Mouse (Mus musculus) liver, embryonic 14.5 days (tissue): ENCODE results near the gene Gal3st1. TPM values are rescaled to one million over a fixed set of nuclear protein-coding genes. Genes with fewer than 3 reads are reported as not detected.

Source experiments
- ATAC-seq: fragments of 200-750 bp; cut with Nextera tagmentation; 2 replicates; pipeline ENCODE4 v1.8.0; 2017; ENCODE audit warnings: moderate number of reproducible peaks, mild to moderate bottlenecking, moderate library complexity; ENCODE audit not compliant: insufficient read depth
- DNase-seq, 3 experiments: peaks; one replicate each; pipeline ENCODE4 v3.0.0-alpha.2; 2012 to 2013; ENCODE audit warnings: low read depth in 3 of 3, low spot score in 3 of 3
- H3K27ac ChIP-seq: fragments of 300-500 bp; sonication (generic); 2 replicates; pipeline ENCODE4 v1.5.1; 2014; ENCODE audit warnings: moderate library complexity, mild to moderate bottlenecking, control low read depth, inconsistent platforms
- H3K27me3 ChIP-seq: fragments of 300-500 bp; sonication (generic); 2 replicates; pipeline ENCODE4 v1.6.1; 2014; ENCODE audit warnings: mild to moderate bottlenecking, low read length, moderate library complexity; ENCODE audit not compliant: control insufficient read depth, insufficient read depth
- H3K36me3 ChIP-seq: fragments of 300-500 bp; sonication (generic); replicated peaks from 2 replicates; pipeline ENCODE4 v1.6.1; 2014; ENCODE audit warnings: low read depth; ENCODE audit not compliant: control insufficient read depth, insufficient read depth
- H3K4me1 ChIP-seq, 2 experiments: fragments of 200-500 bp in 1 of 2; fragments of 300-500 bp in 1 of 2; sonication (generic) in 1 of 2; replicated peaks; 2 replicates each; pipeline ENCODE4 v1.6.1; 2012 to 2014; ENCODE audit warnings: antibody characterized with exemption in 1 of 2, inconsistent platforms in 1 of 2, low read length in 1 of 2; ENCODE audit not compliant: control insufficient read depth in 2 of 2, insufficient read depth in 2 of 2
- H3K4me2 ChIP-seq: fragments of 300-500 bp; sonication (generic); 2 replicates; pipeline ENCODE4 v1.6.1; 2014; ENCODE audit warnings: low read depth, mild to moderate bottlenecking, control low read depth, moderate library complexity
- H3K4me3 ChIP-seq, 2 experiments: fragments of 200-500 bp in 1 of 2; fragments of 300-500 bp in 1 of 2; sonication (generic) in 1 of 2; 2 replicates each; pipeline ENCODE4 v1.5.1; 2012 to 2014; ENCODE audit warnings: low read depth in 2 of 2, low read length in 2 of 2, mild to moderate bottlenecking in 2 of 2, control low read depth in 1 of 2, inconsistent platforms in 1 of 2, moderate library complexity in 1 of 2; ENCODE audit not compliant: insufficient read depth in 1 of 2
- H3K9ac ChIP-seq: fragments of 300-500 bp; sonication (generic); replicated peaks from 2 replicates; pipeline ENCODE4 v1.6.1; 2014; ENCODE audit warnings: mild to moderate bottlenecking, control low read depth, moderate library complexity
- H3K9me3 ChIP-seq: fragments of 300-500 bp; sonication (generic); 2 replicates; pipeline ENCODE4 v1.6.1; 2016; ENCODE audit warnings: low read length, mixed read lengths; ENCODE audit not compliant: control insufficient read depth
- CTCF ChIP-seq: IDR thresholded peaks from 2 replicates; pipeline ENCODE4 v1.5.1; 2016; ENCODE audit warnings: antibody characterized with exemption, low read depth, control low read depth
- EP300 ChIP-seq: IDR thresholded peaks from 2 replicates; pipeline ENCODE4 v1.6.1; 2016; ENCODE audit warnings: antibody characterized with exemption, low read depth
- WGBS: fragments of 180-500 bp; shearing (Covaris S2); extraction: QIAGEN DNeasy Blood & Tissue Kit; methylation state at CpG from one replicate; pipeline ENCODE4 v1.1.7; 2014; ENCODE audit not compliant: insufficient replicate concordance; 5-methylcytosine and 5-hydroxymethylcytosine counted together
- polyA plus RNA-seq, 2 experiments: library from polyadenylated mRNA; depleted of rRNA in 1 of 2; stranded (reverse) in 1 of 2; unstranded in 1 of 2; fragments of >200 nt; fragmentation: Nextera tagmentation in 1 of 2; extraction: Ambion mirVana in 1 of 2; gene quantifications; 2 replicates each; pipeline versions ENCODE4 v1.2.1 to v1.2.3; 2012 to 2014

The Gal3st1 gene
- polyA plus RNA-seq, 2 experiments: 0.65 to 0.87 TPM

DNA sequence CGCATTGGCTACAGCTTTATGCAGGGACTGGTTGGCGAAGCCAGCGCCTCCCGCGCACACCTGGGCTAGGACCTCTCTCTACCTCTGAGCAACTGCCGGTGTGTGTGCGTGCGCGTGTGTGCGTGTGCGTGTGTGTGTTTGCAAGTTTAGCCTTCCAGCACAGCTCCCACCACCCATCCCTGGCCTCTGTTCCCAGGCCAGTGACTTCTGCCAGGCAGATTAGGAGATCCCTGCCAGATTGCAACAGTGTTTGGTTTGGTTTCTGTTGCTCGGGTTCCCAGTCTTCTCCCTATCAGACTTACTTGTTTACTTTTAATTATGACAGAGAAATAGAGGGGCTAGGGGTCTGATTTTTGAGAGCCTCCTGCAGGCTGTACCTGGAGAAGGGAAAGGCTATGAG, 48.5 kb downstream of the Gal3st1 start:
- ATAC-seq (no peak), DNase-seq (no peak)
- H3K4me3 ChIP-seq: 0 out of 4 replicates have a peak overlapping the region, but pooled peaks of 1 of the 2 experiments have one; percentile 10
- no peaks in the 10 kb centered on the region for H3K36me3 ChIP-seq
- H3K4me1 ChIP-seq: peaks cover 0 to 2% of the 10 kb centered on the region in 2 experiments; a peak in 1 of 4 replicates
- H3K27me3 ChIP-seq: no peaks in the 10 kb centered on the region
- no peak overlapping the region for H3K9ac ChIP-seq
- WGBS: 45% methylated on average over 12 of the region's 12 CpGs
- TF ChIP-seq EP300: no peak
- TF ChIP-seq CTCF: no peak
- peak overlapping the region; percentile 34 for H3K4me2 ChIP-seq
- no peak overlapping the region for H3K27ac ChIP-seq
- no peaks in the 10 kb centered on the region for H3K9me3 ChIP-seq

DNA sequence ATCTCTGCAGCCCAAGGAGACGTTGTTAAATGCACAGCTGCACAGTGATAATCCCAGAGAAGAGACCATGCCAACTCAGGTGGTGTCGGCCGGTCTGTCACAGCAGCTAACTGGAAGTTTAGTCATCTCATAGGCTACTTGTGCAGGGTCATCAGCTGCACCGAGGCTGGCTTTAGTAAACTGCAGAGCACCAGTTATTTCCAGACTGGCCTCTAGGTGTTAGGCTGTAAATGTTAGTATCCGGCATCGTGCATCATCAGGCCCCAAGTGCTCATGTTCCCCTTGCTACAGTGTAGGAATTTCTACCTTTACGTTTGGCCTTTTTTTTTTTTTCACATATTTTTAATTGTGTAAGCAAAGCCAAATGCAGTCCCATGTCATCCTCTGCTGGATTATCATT, 50.0 kb downstream of the Gal3st1 start:
- DNase-seq (no peak), ATAC-seq (no peak)
- Histone ChIP-seq H3K27ac (no peak overlapping the region), H3K4me3 (no peak overlapping the region), H3K4me2 (no peak overlapping the region), H3K27me3 (no peaks in the 10 kb centered on the region), H3K36me3 (no peaks in the 10 kb centered on the region), H3K4me1 (peaks cover 0 to 2% of the 10 kb centered on the region in 2 experiments; a peak in 1 of 4 replicates), H3K9ac (no peak overlapping the region), H3K9me3 (no peaks in the 10 kb centered on the region)
- no peak for TF ChIP-seq CTCF
- no peak for TF ChIP-seq EP300
- WGBS: 54% methylated on average over 7 of the region's 7 CpGs

DNA sequence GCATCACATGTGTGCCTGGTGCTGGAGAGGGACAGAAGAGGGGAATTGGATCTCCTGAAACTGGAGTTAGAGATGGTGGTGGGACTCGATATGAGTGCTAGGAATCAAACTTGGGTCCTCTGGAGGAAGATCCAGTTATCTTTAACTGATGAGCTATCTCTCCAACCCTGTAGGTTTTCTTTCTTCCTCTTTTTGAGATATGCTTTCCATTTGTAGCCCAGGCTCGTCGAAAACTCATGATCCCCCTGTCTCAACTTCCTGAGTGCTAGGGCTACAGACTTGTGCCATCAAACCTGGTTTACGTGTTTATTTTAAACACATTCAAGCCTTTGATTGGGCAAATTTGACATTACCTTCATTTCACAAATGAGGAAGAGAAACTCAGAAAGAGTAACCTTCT, 50.7 kb downstream of the Gal3st1 start:
- TF ChIP-seq CTCF (no peak), EP300 (no peak)
- H3K36me3 ChIP-seq: no peaks in the 10 kb centered on the region
- no peak for ATAC-seq
- DNase-seq: no peak
- no peak overlapping the region for H3K9ac ChIP-seq
- WGBS: 18% methylated on average over 4 of the region's 4 CpGs
- peaks cover 0 to 2% of the 10 kb centered on the region in 2 experiments; a peak in 1 of 4 replicates for H3K4me1 ChIP-seq
- no peak overlapping the region for H3K27ac ChIP-seq
- no peaks in the 10 kb centered on the region for H3K27me3 ChIP-seq
- no peak overlapping the region for H3K4me3 ChIP-seq
- no peak overlapping the region for H3K4me2 ChIP-seq
- no peaks in the 10 kb centered on the region for H3K9me3 ChIP-seq

DNA sequence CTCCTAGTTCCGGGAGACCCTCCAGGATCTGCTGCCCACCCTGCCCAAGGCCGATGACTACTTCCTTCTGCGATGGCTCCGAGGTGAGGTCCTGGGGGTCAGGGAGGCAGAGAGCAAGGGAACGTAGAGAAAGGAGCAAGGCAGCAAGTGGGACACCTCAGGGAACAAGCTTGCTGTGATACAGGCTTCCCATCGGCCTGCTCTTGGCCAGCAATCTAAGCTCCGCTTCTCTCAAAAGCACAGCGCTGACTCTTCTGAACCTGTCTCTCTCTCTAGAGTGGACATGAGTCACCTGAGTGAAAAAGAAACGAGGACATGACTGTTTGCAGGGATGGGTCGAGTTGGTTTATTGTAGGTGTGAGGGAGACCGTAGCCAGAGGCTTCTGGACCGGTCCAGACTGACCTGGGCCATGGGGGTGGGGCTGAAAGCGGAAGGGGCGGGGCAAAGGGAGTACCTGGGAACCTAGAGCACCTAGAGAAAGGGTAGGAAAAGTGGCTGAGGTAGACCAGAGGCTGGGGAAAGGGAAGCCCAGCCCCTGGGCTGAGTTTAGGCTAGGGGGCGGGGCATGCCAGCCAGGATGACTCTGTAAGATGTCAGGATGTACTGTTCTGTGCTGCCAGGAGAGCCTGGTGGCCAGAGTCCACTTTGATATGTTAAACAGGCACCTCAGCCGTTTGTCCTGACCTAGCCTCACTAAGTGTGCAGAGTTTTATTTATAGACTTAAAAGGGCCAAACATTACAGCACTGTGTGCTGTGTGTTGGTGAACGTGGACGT, 51.9 kb downstream of the Gal3st1 start:
- 57% methylated on average over 18 of the region's 18 CpGs for WGBS
- no peaks in the 10 kb centered on the region for H3K9me3 ChIP-seq
- H3K4me2 ChIP-seq: no peak overlapping the region
- DNase-seq: peak in 1 of 3 experiments; percentile 2
- no peaks in the 10 kb centered on the region for H3K27me3 ChIP-seq
- ATAC-seq: peak; percentile 54; the same call in 1 of the 2 replicates
- TF ChIP-seq EP300 (no peak), CTCF (no peak)
- H3K4me3 ChIP-seq: no peak overlapping the region
- no peak overlapping the region for H3K9ac ChIP-seq
- peaks cover 0 to 2% of the 10 kb centered on the region in 2 experiments; a peak in 1 of 4 replicates for H3K4me1 ChIP-seq
- no peak overlapping the region for H3K27ac ChIP-seq
- no peaks in the 10 kb centered on the region for H3K36me3 ChIP-seq

DNA sequence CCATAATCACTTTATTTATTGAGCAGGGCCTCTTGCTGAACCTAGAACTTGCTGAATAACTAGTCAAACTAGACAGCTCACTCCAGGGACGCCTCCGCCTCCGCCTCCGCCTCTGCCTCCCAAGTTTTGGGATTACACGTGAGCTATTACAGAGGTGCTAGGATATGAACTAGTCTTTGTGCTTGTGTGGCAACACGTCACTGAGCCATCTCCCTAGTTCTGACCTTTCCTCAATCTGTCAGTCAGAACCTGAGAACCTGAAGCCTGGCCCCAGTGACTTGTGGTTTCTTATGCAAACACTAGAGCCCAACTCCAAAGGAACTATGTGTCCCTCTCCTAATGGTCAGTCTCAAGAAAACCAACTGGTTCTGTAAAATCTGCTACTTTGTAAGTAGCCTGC, 52.5 kb downstream of the Gal3st1 start:
- H3K9ac ChIP-seq: no peak overlapping the region
- H3K27me3 ChIP-seq: no peaks in the 10 kb centered on the region
- H3K36me3 ChIP-seq: no peaks in the 10 kb centered on the region
- TF ChIP-seq EP300 (no peak), CTCF (no peak)
- no peak overlapping the region for H3K4me2 ChIP-seq
- H3K4me3 ChIP-seq: no peak overlapping the region
- no peak overlapping the region for H3K27ac ChIP-seq
- peaks cover 0 to 2% of the 10 kb centered on the region in 2 experiments; a peak in 1 of 4 replicates for H3K4me1 ChIP-seq
- H3K9me3 ChIP-seq: no peaks in the 10 kb centered on the region
- no peak; the same call in 1 of the 2 replicates for ATAC-seq
- no peak for DNase-seq
- WGBS: 69% methylated on average over 6 of the region's 6 CpGs
